Mouse (Mus musculus) forebrain, embryonic 10.5 days (tissue): Measurements from ENCODE around the gene BC025920. TPM values are rescaled to one million over a fixed set of nuclear protein-coding genes. Genes with fewer than 3 reads are reported as not detected.

Experiments
- DNase-seq: peaks from one replicate; pipeline ENCODE4 v3.0.0-alpha.2; 2017; ENCODE audit warnings: low spot score; ENCODE audit errors: extremely low spot score
- H3K27ac ChIP-seq: fragments of 300-500 bp; sonication (generic); 2 replicates; pipeline ENCODE4 v1.5.1; 2016; ENCODE audit warnings: mild to moderate bottlenecking
- H3K27me3 ChIP-seq: fragments of 300-500 bp; sonication (generic); 2 replicates; pipeline ENCODE4 v1.6.1; 2016; ENCODE audit warnings: mild to moderate bottlenecking; ENCODE audit not compliant: poor library complexity, severe bottlenecking
- H3K36me3 ChIP-seq: fragments of 300-500 bp; sonication (generic); replicated peaks from 2 replicates; pipeline ENCODE4 v1.6.1; 2016; ENCODE audit warnings: mild to moderate bottlenecking, moderate library complexity
- H3K4me1 ChIP-seq: fragments of 300-500 bp; sonication (generic); 2 replicates; pipeline ENCODE4 v1.6.1; 2016
- H3K4me3 ChIP-seq: fragments of 300-500 bp; sonication (generic); 2 replicates; pipeline ENCODE4 v1.5.1; 2016; ENCODE audit warnings: mild to moderate bottlenecking, moderate library complexity
- H3K9me3 ChIP-seq: fragments of 300-500 bp; sonication (generic); 2 replicates; pipeline ENCODE4 v1.6.1; 2016; ENCODE audit warnings: mild to moderate bottlenecking, moderate library complexity
- WGBS: fragments of 180-500 bp; shearing (Covaris S2); methylation state at CpG from one replicate; pipeline ENCODE4 v1.1.7; 2016; 5-methylcytosine and 5-hydroxymethylcytosine counted together
- polyA plus RNA-seq: library from polyadenylated mRNA; unstranded; fragments of >200 nt; fragmentation: Nextera tagmentation; extraction: Ambion mirVana; gene quantifications from 2 replicates; pipeline ENCODE4 v1.2.1, GENCODE M21; 2016

BC025920 gene
- polyA plus RNA-seq, 1 experiment from 2014 or later: 2.1 TPM

DNA sequence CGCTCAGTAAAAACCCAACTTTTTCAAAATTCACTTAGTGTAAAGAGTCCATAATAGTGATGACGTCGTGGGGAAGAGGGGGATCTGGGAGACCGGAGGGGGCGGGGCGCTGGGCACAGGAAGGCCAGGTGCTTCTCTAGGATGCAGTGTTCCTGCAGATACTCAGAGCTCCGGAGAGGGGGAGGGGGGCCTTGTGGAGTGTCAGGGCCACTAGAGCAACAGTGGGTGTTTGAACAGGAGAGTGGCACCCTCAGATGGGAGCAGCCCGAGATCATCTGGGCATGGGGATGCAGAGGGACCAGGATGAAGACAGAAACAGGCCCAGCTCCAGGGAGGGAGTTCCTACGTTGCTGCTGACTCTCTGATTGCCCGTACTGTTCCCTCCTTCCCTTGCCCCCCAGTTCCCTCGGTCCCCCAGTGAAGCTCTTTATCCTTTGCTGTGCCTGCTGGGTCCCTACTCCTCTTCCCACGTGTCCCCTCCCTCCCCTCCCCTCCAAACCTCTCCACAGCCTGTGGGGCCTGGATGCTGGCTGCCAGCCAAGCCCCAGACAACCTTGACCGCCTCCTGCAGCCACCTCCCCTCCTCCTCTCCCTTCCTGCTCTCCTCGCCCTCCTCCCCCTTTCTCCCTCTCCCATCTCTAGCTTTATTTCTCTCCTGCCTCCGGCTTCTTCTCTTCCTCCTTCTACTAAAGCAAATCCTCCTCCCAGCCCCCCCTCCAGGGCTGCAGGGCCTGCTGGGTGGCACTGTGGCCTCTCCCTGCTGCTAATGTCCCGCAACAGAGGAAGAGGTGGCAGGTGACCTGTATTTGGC, 37.5 kb upstream of the BC025920 start:
- H3K4me1 ChIP-seq: peaks cover 97% of the 10 kb centered on the region
- peak; percentile 45 for DNase-seq
- H3K27me3 ChIP-seq: peaks cover 85% of the 10 kb centered on the region
- H3K36me3 ChIP-seq: peaks cover 37% of the 10 kb centered on the region
- peak overlapping the region; percentile 24 for H3K4me3 ChIP-seq
- peak overlapping the region; percentile 70 for H3K27ac ChIP-seq
- H3K9me3 ChIP-seq: no peaks in the 10 kb centered on the region
- WGBS: 16% methylated on average over 16 of the region's 16 CpGs

DNA sequence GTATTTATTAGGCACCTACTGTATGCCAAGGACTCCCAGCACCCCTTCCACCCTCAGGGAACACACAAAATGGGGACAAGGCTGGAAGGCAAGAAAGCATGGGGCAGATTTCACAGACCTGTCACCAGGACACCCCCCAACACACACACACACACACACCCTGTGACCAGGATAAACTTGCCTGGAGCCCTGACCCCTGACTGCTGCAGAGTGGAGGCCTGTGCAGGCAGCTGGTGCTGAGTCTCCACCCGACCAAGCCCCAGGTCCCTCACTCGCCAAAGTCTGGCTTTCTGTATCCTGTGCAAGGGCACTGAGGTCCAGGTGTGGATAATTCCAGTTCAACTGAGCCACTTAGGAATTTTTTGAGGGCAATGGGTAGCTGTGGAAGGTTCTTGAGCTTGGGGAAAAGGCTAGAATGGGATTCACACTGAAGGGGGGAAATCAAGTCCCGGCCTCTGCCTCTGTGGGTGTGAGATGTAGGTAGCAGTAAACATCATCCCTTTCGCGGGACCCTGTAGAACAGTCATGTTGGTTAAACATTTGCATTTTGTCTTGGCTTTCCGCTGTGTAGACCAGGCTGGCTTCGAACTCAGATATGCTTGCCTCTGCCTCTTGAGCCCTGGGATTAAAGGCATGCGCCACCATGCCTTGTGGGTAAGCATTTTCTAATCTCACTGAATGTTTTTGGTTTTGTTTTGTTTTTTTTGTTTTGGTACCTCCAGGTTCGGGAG, 36.4 kb upstream of the BC025920 start:
- Histone ChIP-seq H3K9me3 (peaks cover 4% of the 10 kb centered on the region; the same call in 1 of the 2 replicates), H3K4me1 (peaks cover 97% of the 10 kb centered on the region), H3K4me3 (peak overlapping the region; percentile 50; the same call in 1 of the 2 replicates), H3K27ac (peak overlapping the region; percentile 78; the same call in 1 of the 2 replicates), H3K36me3 (peaks cover 28% of the 10 kb centered on the region), H3K27me3 (peaks cover 85% of the 10 kb centered on the region)
- no peak for DNase-seq
- WGBS: 27% methylated on average over 9 of the region's 9 CpGs

GRCm38 (mm10) chr10:81570238-81570800, 35.8 kb upstream of the BC025920 start:
- H3K9me3 ChIP-seq: peaks cover 4% of the 10 kb centered on the region; the same call in 1 of the 2 replicates
- peaks cover 97% of the 10 kb centered on the region for H3K4me1 ChIP-seq
- DNase-seq: peak; percentile 82
- 1% methylated on average over 11 of the region's 11 CpGs for WGBS
- H3K27me3 ChIP-seq: peaks cover 85% of the 10 kb centered on the region
- H3K27ac ChIP-seq: peak overlapping the region; percentile 78
- H3K4me3 ChIP-seq: peak overlapping the region; percentile 50
- H3K36me3 ChIP-seq: peaks cover 22% of the 10 kb centered on the region

DNA sequence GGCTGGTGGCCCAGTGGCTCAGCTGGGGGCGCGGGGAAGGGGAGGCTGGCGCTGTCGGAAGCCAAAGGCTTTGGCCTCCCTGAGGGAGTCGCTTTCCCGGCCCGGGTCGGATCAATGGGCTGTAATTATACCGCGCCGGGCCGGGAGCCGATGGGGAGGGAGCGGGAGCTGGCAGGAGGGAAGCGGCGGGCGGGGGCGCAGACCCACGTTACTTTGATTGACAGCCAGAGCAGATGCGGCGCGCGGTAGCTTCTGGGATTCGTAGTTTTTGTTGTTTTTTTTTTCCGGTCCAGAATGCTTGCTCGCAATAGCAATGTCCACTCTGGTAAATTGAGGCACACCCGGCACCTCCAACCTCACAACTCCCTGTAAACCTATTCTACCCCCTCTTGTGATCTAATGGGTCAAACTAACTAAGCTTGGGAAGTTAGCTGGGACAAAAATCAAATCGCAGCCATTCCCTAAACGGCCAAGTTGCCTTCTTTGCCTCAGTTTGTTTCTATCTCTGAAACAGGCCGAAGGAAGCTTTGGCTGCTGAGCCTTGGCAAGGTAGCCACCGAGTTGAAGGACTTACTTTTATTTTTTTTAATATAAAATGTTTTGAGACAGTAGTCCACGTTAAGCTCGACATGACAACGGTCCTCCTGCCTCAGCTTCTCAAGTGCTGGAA, 35.1 kb upstream of the BC025920 start:
- Histone ChIP-seq H3K4me1 (peaks cover 97% of the 10 kb centered on the region), H3K36me3 (peaks cover 16% of the 10 kb centered on the region), H3K27me3 (peaks cover 85% of the 10 kb centered on the region), H3K4me3 (peak overlapping the region; percentile 50), H3K27ac (peak overlapping the region; percentile 78), H3K9me3 (peaks cover 4% of the 10 kb centered on the region; the same call in 1 of the 2 replicates)
- under 1% methylated on average over 34 of the region's 34 CpGs for WGBS
- DNase-seq: peak; percentile 96

DNA sequence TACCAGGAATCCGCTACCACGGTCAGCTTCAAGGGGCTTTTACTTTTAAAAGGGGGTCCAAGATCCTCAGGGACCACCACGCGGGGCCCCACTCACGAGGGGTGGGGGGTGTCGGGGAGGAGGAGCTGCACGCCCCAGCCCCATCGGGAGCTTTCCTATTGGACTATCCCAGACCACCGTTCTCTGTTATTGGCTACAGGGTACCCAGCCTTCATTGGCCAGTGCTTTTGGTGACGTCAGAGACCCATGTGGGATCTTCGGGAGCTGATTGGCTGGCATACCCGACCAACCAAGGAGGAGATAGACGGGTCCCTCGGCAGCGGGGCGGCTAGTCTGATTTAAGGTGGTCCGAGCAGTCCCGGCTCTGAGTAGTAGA, 34.6 kb upstream of the BC025920 start:
- WGBS: under 1% methylated on average over 18 of the region's 18 CpGs
- Histone ChIP-seq H3K27me3 (peaks cover 85% of the 10 kb centered on the region), H3K27ac (peak overlapping the region; percentile 78), H3K36me3 (peaks cover 10% of the 10 kb centered on the region), H3K9me3 (peaks cover 4% of the 10 kb centered on the region; the same call in 1 of the 2 replicates), H3K4me3 (peak overlapping the region; percentile 50), H3K4me1 (peaks cover 95% of the 10 kb centered on the region)
- DNase-seq: peak; percentile 98

DNA sequence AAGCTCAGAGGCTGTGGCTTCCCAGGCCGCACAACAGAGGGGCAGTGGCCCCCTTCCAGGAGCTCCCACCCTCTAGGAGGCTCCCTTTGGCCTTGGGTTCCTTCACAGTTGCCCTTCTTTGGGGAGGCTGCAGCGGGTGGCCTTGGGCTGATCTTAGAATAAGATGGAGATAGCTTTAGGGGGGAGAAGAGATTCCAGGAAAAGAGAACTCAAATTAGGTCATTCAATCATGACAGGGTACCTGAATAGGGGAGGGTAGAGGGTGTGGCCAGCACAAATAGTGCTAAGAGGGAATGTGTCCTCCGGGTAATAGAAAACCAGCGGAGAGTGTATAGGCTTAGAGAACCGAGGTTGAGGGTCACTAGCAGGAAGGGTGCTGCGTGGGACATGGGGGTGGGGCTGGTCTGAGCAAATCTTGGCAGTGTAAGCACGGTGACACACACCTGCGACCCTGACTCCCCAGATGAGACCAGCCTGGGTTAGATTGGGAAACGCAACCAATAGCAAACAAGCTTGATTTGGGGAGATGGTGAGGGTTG, 33.9 kb upstream of the BC025920 start:
- peak overlapping the region; percentile 50 for H3K4me3 ChIP-seq
- 2% methylated on average over 9 of the region's 9 CpGs for WGBS
- DNase-seq: no peak
- H3K36me3 ChIP-seq: peaks cover 3% of the 10 kb centered on the region
- peak overlapping the region; percentile 69; the same call in 1 of the 2 replicates for H3K27ac ChIP-seq
- peaks cover 90% of the 10 kb centered on the region for H3K4me1 ChIP-seq
- peaks cover 85% of the 10 kb centered on the region for H3K27me3 ChIP-seq
- H3K9me3 ChIP-seq: peaks cover 4% of the 10 kb centered on the region; the same call in 1 of the 2 replicates

GRCm38 (mm10) chr10:81572975-81573374, 33.1 kb upstream of the BC025920 start:
- 6% methylated on average over 9 of the region's 9 CpGs for WGBS
- H3K27me3 ChIP-seq: peaks cover 85% of the 10 kb centered on the region
- peaks cover 4% of the 10 kb centered on the region; the same call in 1 of the 2 replicates for H3K9me3 ChIP-seq
- peaks cover 83% of the 10 kb centered on the region for H3K4me1 ChIP-seq
- H3K36me3 ChIP-seq: no peaks in the 10 kb centered on the region
- H3K4me3 ChIP-seq: no peak overlapping the region
- no peak for DNase-seq
- H3K27ac ChIP-seq: no peak overlapping the region

- H3K4me1 ChIP-seq: peaks cover 69% of the 10 kb centered on the region
- H3K9me3 ChIP-seq: peaks cover 4% of the 10 kb centered on the region; the same call in 1 of the 2 replicates
- H3K27me3 ChIP-seq: peaks cover 85% of the 10 kb centered on the region
- H3K4me3 ChIP-seq: peak within 1 kb of the TSS; percentile 55
- DNase-seq: no peak
- 21% methylated on average over 10 of the region's 10 CpGs for WGBS
- H3K27ac ChIP-seq: peak within 1 kb of the TSS; percentile 25
- H3K36me3 ChIP-seq: no peaks in the 10 kb centered on the region
Measured at GRCm38 (mm10) chr10:81574081-81575056, 31.7 kb upstream of the BC025920 start, which contains the start of gene Tle2. Gene Tle2, plus strand, starts transcription at chr10:81574561.

DNA sequence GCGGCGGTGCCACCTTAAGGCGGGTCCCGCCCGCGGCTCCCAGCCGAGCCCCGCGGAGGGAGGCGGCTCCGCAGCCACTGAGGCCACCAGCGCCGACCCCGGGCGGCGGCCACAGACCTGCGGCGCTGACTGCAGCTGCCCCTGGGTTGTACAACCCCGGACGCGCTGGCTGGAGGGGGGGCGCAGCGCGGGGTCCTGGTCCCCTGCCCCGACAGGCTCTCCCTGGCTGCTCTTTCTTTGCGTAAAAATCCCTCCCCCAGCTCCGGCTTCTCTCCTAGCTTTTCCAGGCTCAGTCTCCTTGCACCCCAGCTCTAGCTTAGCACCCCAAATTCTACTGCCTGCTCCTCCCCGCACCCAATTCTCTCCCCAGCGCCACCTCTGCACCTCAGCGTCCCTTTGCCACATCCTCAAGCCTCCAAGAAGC, 30.9 kb upstream of the BC025920 start:
- Histone ChIP-seq H3K9me3 (peaks cover 4% of the 10 kb centered on the region; the same call in 1 of the 2 replicates), H3K4me3 (peak overlapping the region; percentile 55), H3K4me1 (peaks cover 63% of the 10 kb centered on the region), H3K27ac (peak overlapping the region; percentile 25), H3K36me3 (no peaks in the 10 kb centered on the region), H3K27me3 (peaks cover 86% of the 10 kb centered on the region)
- DNase-seq: no peak
- under 1% methylated on average over 30 of the region's 30 CpGs for WGBS

DNA sequence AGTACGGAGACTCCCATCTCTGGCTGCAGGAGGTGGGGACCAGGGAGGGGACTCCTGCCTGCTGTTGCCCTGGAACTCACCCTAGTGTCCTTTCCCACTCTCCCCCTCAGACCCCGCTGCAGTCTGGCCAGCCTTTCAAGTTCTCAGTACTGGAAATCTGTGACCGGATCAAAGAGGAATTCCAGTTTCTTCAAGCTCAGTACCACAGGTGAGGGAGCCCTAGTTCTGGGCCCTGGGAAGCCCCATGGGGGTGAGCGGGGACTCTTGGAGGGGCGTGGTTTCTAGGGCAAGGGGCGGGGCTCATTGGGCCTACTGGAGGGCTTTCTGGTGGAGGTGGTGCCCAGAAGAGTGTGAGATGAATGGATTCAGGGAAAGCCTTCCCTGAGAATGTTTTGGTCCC, 30.4 kb upstream of the BC025920 start:
- H3K27me3 ChIP-seq: peaks cover 90% of the 10 kb centered on the region

GRCm38 (mm10) chr10:81579967-81580366, 26.1 kb upstream of the BC025920 start:
- no peaks in the 10 kb centered on the region for H3K36me3 ChIP-seq

More for the DNA sequence above, 30.4 kb upstream of the BC025920 start:
- Histone ChIP-seq H3K4me3 (peak overlapping the region; percentile 55), H3K27ac (peak overlapping the region; percentile 25), H3K36me3 (no peaks in the 10 kb centered on the region), H3K4me1 (peaks cover 63% of the 10 kb centered on the region), H3K9me3 (peaks cover 4% of the 10 kb centered on the region; the same call in 1 of the 2 replicates)
- WGBS: 4% methylated on average over 6 of the region's 6 CpGs
- DNase-seq: no peak

More at GRCm38 (mm10) chr10:81579967-81580366, 26.1 kb upstream of the BC025920 start:
- Histone ChIP-seq H3K9me3 (no peaks in the 10 kb centered on the region), H3K4me1 (peaks cover 53% of the 10 kb centered on the region), H3K27me3 (peaks cover 100% of the 10 kb centered on the region), H3K4me3 (no peak overlapping the region), H3K27ac (0 out of 2 replicates have a peak overlapping the region, but pooled peaks have one; percentile 1)
- no peak for DNase-seq
- 74% methylated on average over 4 of the region's 4 CpGs for WGBS
